Mouse (Mus musculus) brain, embryonic 18.5 days (tissue): Measurements from ENCODE around the gene Dhodh.

ENCODE experiments used
- DNase-seq: peaks from one replicate; pipeline ENCODE4 v3.0.0-alpha.2; 2012; ENCODE audit warnings: low read depth, low spot score

Dhodh gene

GRCm38 (mm10) chr8:109608271-109609152 is at the start of gene Dhodh:
Gene Dhodh (minus strand): TSS chr8:109608673.
- peak; percentile 98 for DNase-seq

GRCm38 (mm10) chr8:109656860-109657259 is 48.4 kb upstream of the Dhodh start:
- no peak for DNase-seq

- DNase-seq: no peak
Observed at GRCm38 (mm10) chr8:109650801-109651200, 42.3 kb upstream of the Dhodh start.

GRCm38 (mm10) chr8:109648469-109648868 is 40.0 kb upstream of the Dhodh start:
- DNase-seq: no peak

- no peak for DNase-seq
Observed at GRCm38 (mm10) chr8:109647331-109647730, 38.9 kb upstream of the Dhodh start.

GRCm38 (mm10) chr8:109641236-109641635 is 32.8 kb upstream of the Dhodh start:
- DNase-seq: no peak

- no peak for DNase-seq
Observed at GRCm38 (mm10) chr8:109640410-109640809, 31.9 kb upstream of the Dhodh start.

GRCm38 (mm10) chr8:109638851-109639250 is 30.4 kb upstream of the Dhodh start:
- no peak for DNase-seq

GRCm38 (mm10) chr8:109635146-109635545 is 26.7 kb upstream of the Dhodh start:
- DNase-seq: no peak

- no peak for DNase-seq
Observed at GRCm38 (mm10) chr8:109632498-109632897, 24.0 kb upstream of the Dhodh start.

- DNase-seq: no peak
Observed at GRCm38 (mm10) chr8:109628638-109629037, 20.2 kb upstream of the Dhodh start.

GRCm38 (mm10) chr8:109615569-109615968 is 7.1 kb upstream of the Dhodh start:
- DNase-seq: no peak

GRCm38 (mm10) chr8:109614243-109615210 is 6.1 kb upstream of the Dhodh start, which contains the start of gene Pkd1l3:
Gene Pkd1l3 (plus strand): TSS chr8:109614517.
- no peak for DNase-seq

GRCm38 (mm10) chr8:109609153-109609502 is 655 bp upstream of the Dhodh start:
- DNase-seq: no peak

- DNase-seq: no peak
Observed at GRCm38 (mm10) chr8:109607650-109608049, 823 bp downstream of the Dhodh start.

GRCm38 (mm10) chr8:109606725-109607124 is 1.7 kb downstream of the Dhodh start:
- no peak for DNase-seq

GRCm38 (mm10) chr8:109595854-109596253 is 12.6 kb downstream of the Dhodh start:
- DNase-seq: no peak

GRCm38 (mm10) chr8:109593117-109593788 is 15.2 kb downstream of the Dhodh start:
- DNase-seq: no peak

- DNase-seq: no peak
Observed at GRCm38 (mm10) chr8:109592164-109592563, 16.3 kb downstream of the Dhodh start.

- no peak for DNase-seq
Observed at GRCm38 (mm10) chr8:109591367-109591766, 17.1 kb downstream of the Dhodh start.

GRCm38 (mm10) chr8:109590901-109591300 is 17.6 kb downstream of the Dhodh start:
- DNase-seq: no peak
